Mouse (Mus musculus) limb, embryonic 14.5 days (tissue): ENCODE measurements around the gene Usp31. TPM values are rescaled to one million over a fixed set of nuclear protein-coding genes. Genes with fewer than 3 reads are reported as not detected.

Experiments used
- ATAC-seq: fragments of 200-750 bp; cut with Nextera tagmentation; 2 replicates; pipeline ENCODE4 v1.8.0; 2017; ENCODE audit warnings: low read depth, moderate number of reproducible peaks, moderate TSS enrichment; ENCODE audit not compliant: low FRiP score
- DNase-seq: peaks from one replicate; pipeline ENCODE4 v3.0.0-alpha.2; 2015; ENCODE audit warnings: low spot score
- H3K27ac ChIP-seq: fragments of 300-500 bp; sonication (generic); replicated peaks from 2 replicates; pipeline ENCODE4 v1.5.1; 2014; ENCODE audit warnings: low read depth, mild to moderate bottlenecking, low read length, moderate library complexity, mixed read lengths
- H3K27me3 ChIP-seq: fragments of 300-500 bp; sonication (generic); 2 replicates; pipeline ENCODE4 v1.6.1; 2014; ENCODE audit warnings: low read length, mixed read lengths; ENCODE audit not compliant: control insufficient read depth, insufficient read depth
- H3K36me3 ChIP-seq: fragments of 300-500 bp; sonication (generic); 2 replicates; pipeline ENCODE4 v1.6.1; 2014; ENCODE audit warnings: mild to moderate bottlenecking, low read length, moderate library complexity, mixed read lengths; ENCODE audit not compliant: control insufficient read depth, insufficient read depth
- H3K4me1 ChIP-seq: fragments of 300-500 bp; sonication (generic); 2 replicates; pipeline ENCODE4 v1.6.1; 2014; ENCODE audit warnings: antibody characterized with exemption, low read length, mixed read lengths; ENCODE audit not compliant: control insufficient read depth, insufficient read depth
- H3K4me2 ChIP-seq: fragments of 300-500 bp; sonication (generic); replicated peaks from 2 replicates; pipeline ENCODE4 v1.6.1; 2014; ENCODE audit warnings: low read depth, mild to moderate bottlenecking, low read length, moderate library complexity; ENCODE audit not compliant: severe bottlenecking
- H3K4me3 ChIP-seq: fragments of 300-500 bp; sonication (generic); replicated peaks from 2 replicates; pipeline ENCODE4 v1.5.1; 2014; ENCODE audit warnings: low read length
- H3K9ac ChIP-seq: fragments of 300-500 bp; sonication (generic); 2 replicates; pipeline ENCODE4 v1.6.1; 2014; ENCODE audit warnings: mild to moderate bottlenecking, low read depth, low read length, moderate library complexity; ENCODE audit not compliant: severe bottlenecking
- H3K9me3 ChIP-seq: fragments of 300-500 bp; sonication (generic); 2 replicates; pipeline ENCODE4 v1.6.1; 2016; ENCODE audit warnings: low read length; ENCODE audit not compliant: control insufficient read depth
- POLR2A ChIP-seq: fragments of 200-500 bp; IDR thresholded peaks from 2 replicates; pipeline ENCODE4 v1.8.0; 2012; ENCODE audit warnings: inconsistent platforms, mild to moderate bottlenecking, moderate library complexity, borderline replicate concordance; ENCODE audit not compliant: insufficient read depth, insufficient read length; ENCODE audit errors: extremely low read depth
- WGBS: fragments of 180-500 bp; shearing (Covaris S2); extraction: QIAGEN DNeasy Blood & Tissue Kit; methylation state at CpG from one replicate; pipeline ENCODE4 v1.1.7; 2014; 5-methylcytosine and 5-hydroxymethylcytosine counted together
- polyA plus RNA-seq, 2 experiments: library from polyadenylated mRNA; depleted of rRNA in 1 of 2; stranded (reverse) in 1 of 2; unstranded in 1 of 2; fragments of >200 nt; fragmentation: Nextera tagmentation in 1 of 2; extraction: Ambion mirVana in 1 of 2; gene quantifications; 2 replicates each; pipeline versions ENCODE4 v1.2.1 to v1.2.3; 2012 to 2014

Gene Usp31
- polyA plus RNA-seq, 2 experiments = 3.7 to 6.4 TPM

DNA sequence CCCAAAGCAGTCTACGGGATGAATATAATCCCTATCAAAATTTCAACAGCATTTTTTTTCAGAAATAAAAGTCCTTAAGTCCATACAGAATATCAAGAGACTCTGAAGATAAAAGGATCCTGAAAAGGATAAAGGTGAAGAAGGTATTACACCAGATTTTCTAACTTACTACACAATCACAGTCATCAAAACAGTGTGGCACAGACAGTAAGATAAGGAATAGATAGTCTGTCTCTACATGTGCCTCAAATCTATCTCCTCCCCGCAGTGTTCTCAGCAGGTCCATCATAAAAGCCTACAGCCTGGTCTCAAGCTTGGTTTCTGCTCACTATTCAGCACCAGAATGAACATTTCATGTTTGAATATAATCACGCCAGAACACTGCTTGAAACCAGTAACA is 6.6 kb downstream of the Usp31 start:
- Histone ChIP-seq H3K27me3 (no peaks in the 10 kb centered on the region), H3K4me2 (no peak overlapping the region), H3K27ac (no peak overlapping the region), H3K4me1 (peaks cover 2% of the 10 kb centered on the region; the same call in 1 of the 2 replicates), H3K4me3 (no peak overlapping the region), H3K36me3 (0 out of 2 replicates have a peak, but pooled peaks cover 5% of the 10 kb centered on the region), H3K9me3 (no peaks in the 10 kb centered on the region), H3K9ac (no peak overlapping the region)
- DNase-seq (no peak), ATAC-seq (no peak)
- WGBS = 88% methylated on average over 3 of the region's 3 CpGs
- TF ChIP-seq POLR2A = no peak

DNA sequence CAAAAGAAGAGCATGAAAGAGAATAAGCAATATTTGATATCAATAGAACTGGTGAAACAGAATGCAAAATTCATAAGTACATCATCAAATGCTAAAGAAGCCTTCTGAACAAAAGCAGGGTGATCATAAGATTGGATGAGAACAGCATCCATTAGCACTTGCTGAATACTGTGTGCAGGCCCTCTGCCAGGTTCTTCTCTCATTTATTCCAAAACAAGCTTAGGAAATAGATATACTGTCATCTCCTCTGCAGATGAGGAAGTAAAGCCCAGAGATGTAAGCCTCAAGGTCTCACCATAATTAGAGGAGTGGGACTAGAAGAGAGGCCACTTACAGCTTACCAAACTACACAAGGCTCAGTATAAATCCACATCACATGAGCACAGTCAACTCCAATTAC is 7.8 kb downstream of the Usp31 start:
- Histone ChIP-seq H3K27me3 (no peaks in the 10 kb centered on the region), H3K9ac (no peak overlapping the region), H3K27ac (no peak overlapping the region), H3K4me1 (no peaks in the 10 kb centered on the region), H3K9me3 (no peaks in the 10 kb centered on the region), H3K4me2 (no peak overlapping the region), H3K36me3 (0 out of 2 replicates have a peak, but pooled peaks cover 2% of the 10 kb centered on the region), H3K4me3 (no peak overlapping the region)
- TF ChIP-seq POLR2A = no peak
- DNase-seq = no peak
- no peak for ATAC-seq

DNA sequence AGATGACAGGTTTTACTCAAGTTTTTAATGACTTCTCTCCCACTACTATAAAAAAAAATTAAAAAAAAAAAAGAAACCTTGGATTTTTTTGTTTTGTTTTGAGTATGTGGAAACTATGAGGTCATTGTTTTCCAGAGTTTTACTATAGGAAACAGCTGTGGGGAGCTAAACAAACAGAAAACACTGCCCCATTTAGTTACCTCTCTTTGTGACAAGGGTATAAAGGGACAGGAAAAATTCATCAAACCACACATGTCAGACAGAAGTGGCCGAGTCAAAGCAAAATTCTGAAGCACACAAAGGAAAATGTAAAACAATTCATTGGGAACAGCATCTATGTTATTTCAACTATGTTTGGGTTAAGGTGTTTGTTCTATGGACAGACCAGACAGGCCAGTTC is 9.5 kb downstream of the Usp31 start:
- no peaks in the 10 kb centered on the region for H3K4me1 ChIP-seq
- WGBS = 39% methylated on average over 1 of the region's 1 CpGs
- no peak overlapping the region for H3K4me2 ChIP-seq
- no peaks in the 10 kb centered on the region for H3K27me3 ChIP-seq
- no peaks in the 10 kb centered on the region for H3K9me3 ChIP-seq
- DNase-seq = no peak
- no peak for TF ChIP-seq POLR2A
- no peak overlapping the region for H3K9ac ChIP-seq
- H3K36me3 ChIP-seq = no peaks in the 10 kb centered on the region
- H3K27ac ChIP-seq = no peak overlapping the region
- ATAC-seq = no peak
- H3K4me3 ChIP-seq = no peak overlapping the region

DNA sequence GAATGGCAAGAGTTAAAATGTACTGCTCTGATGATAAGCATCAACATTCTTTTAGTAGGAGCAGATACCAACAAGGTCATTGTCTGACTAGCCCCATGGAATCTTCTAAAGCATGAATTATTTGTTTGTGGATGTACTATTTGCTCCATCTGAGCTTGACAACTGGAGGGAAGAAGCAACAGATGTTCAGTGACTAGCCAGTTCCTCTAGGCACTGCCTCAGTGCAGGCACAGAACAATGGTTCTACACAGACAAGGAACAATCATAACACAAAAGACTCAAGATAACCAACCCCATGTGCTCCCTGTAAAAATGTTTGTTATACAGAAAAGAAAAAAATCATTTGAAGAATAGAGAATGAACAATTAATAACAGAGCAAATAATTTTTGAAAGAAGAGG is 9.9 kb downstream of the Usp31 start:
- no peak for TF ChIP-seq POLR2A
- H3K27ac ChIP-seq = no peak overlapping the region
- DNase-seq (no peak), ATAC-seq (no peak)
- no peak overlapping the region for H3K4me3 ChIP-seq
- no peaks in the 10 kb centered on the region for H3K27me3 ChIP-seq
- no peak overlapping the region for H3K4me2 ChIP-seq
- H3K36me3 ChIP-seq = no peaks in the 10 kb centered on the region
- H3K9ac ChIP-seq = no peak overlapping the region
- no peaks in the 10 kb centered on the region for H3K9me3 ChIP-seq
- no peaks in the 10 kb centered on the region for H3K4me1 ChIP-seq

DNA sequence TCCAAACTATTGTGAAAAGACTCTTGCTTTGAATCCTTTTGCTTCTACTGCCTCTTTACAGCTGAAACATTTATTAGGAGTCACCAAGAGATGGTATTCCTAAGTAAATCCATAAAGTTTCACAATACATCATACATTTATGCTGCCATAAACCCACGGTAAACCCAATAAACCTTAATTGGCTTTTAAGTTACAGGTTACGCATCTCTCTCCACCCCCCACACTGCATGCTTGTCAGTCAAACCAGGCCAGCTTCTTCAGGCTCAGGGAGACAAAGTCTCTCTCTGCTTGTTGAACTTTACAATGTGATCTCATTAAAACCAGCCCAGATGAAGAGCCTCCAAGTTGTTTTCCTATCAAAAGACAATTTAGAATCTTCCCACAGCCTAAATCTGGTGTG is 15.2 kb downstream of the Usp31 start:
- WGBS = 36% methylated on average over 2 of the region's 2 CpGs
- Histone ChIP-seq H3K9ac (no peak overlapping the region), H3K4me1 (no peaks in the 10 kb centered on the region), H3K9me3 (no peaks in the 10 kb centered on the region), H3K36me3 (no peaks in the 10 kb centered on the region), H3K4me2 (no peak overlapping the region), H3K27ac (no peak overlapping the region), H3K27me3 (no peaks in the 10 kb centered on the region), H3K4me3 (no peak overlapping the region)
- no peak for DNase-seq
- no peak for TF ChIP-seq POLR2A
- no peak for ATAC-seq

DNA sequence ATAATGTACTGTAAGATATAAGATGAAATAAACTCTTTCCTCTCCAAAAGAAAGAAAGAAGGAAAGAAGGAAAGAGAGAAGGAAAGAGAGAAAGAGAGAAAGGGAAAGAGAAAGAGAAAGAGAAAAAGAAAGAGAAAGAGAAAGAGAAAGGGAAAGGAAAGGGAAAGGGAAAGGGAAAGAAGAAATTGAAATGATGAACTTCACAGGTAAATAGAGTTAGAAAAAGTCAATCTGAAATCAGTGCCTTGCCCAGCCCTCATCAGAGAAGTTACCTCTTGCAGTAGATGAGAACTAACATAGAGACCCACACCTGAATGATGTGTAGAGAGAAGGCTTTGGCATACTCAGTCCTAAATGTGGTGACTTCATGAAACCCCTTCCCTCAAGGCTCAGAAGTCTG is 17.7 kb downstream of the Usp31 start:
- no peak for TF ChIP-seq POLR2A
- H3K4me2 ChIP-seq = no peak overlapping the region
- H3K9me3 ChIP-seq = no peaks in the 10 kb centered on the region
- no peak overlapping the region for H3K27ac ChIP-seq
- DNase-seq = no peak
- H3K9ac ChIP-seq = no peak overlapping the region
- no peaks in the 10 kb centered on the region for H3K27me3 ChIP-seq
- H3K4me1 ChIP-seq = no peaks in the 10 kb centered on the region
- ATAC-seq = no peak
- H3K4me3 ChIP-seq = no peak overlapping the region
- H3K36me3 ChIP-seq = no peaks in the 10 kb centered on the region
